Mouse (Mus musculus) kidney, postnatal 0 days (tissue): Measurements from ENCODE around the gene Serf1. TPM values are rescaled to one million over a fixed set of nuclear protein-coding genes. Genes with fewer than 3 reads are reported as not detected.

Experiments used
- ATAC-seq: fragments of 200-750 bp; cut with Nextera tagmentation; replicated peaks from 2 replicates; pipeline ENCODE4 v1.8.0; 2017; ENCODE audit warnings: low read depth, moderate number of reproducible peaks, moderate TSS enrichment, moderate library complexity; ENCODE audit not compliant: low FRiP score
- DNase-seq: peaks from one replicate; pipeline ENCODE4 v3.0.0-alpha.2; 2016; ENCODE audit warnings: low spot score
- H3K27ac ChIP-seq: fragments of 300-500 bp; sonication (generic); 2 replicates; pipeline ENCODE4 v1.5.1; 2014; ENCODE audit warnings: mild to moderate bottlenecking
- H3K27me3 ChIP-seq: fragments of 300-500 bp; sonication (generic); 2 replicates; pipeline ENCODE4 v1.6.1; 2014; ENCODE audit warnings: low read length, mixed read lengths; ENCODE audit not compliant: insufficient read depth
- H3K36me3 ChIP-seq: fragments of 300-500 bp; sonication (generic); 2 replicates; pipeline ENCODE4 v1.6.1; 2014; ENCODE audit warnings: low read length, mixed read lengths; ENCODE audit not compliant: insufficient read depth
- H3K4me1 ChIP-seq: fragments of 300-500 bp; sonication (generic); replicated peaks from 2 replicates; pipeline ENCODE4 v1.6.1; 2014; ENCODE audit warnings: antibody characterized with exemption, low read length, mixed read lengths; ENCODE audit not compliant: insufficient read depth
- H3K4me2 ChIP-seq: fragments of 300-500 bp; sonication (generic); 2 replicates; pipeline ENCODE4 v1.6.1; 2014; ENCODE audit warnings: mild to moderate bottlenecking, low read length, moderate library complexity, mixed read lengths
- H3K4me3 ChIP-seq: fragments of 300-500 bp; sonication (generic); replicated peaks from 2 replicates; pipeline ENCODE4 v1.5.1; 2014; ENCODE audit warnings: low read depth, low read length
- H3K9ac ChIP-seq: fragments of 300-500 bp; sonication (generic); 2 replicates; pipeline ENCODE4 v1.6.1; 2014; ENCODE audit warnings: low read depth, low read length
- H3K9me3 ChIP-seq: fragments of 300-500 bp; sonication (generic); replicated peaks from 2 replicates; pipeline ENCODE4 v1.6.1; 2016; ENCODE audit warnings: low read length, inconsistent platforms, mixed read lengths
- CTCF ChIP-seq: IDR thresholded peaks from 2 replicates; pipeline ENCODE4 v1.5.1; 2016; ENCODE audit warnings: antibody characterized with exemption, low read depth, mild to moderate bottlenecking, moderate library complexity
- WGBS: fragments of 180-500 bp; shearing (Covaris S2); extraction: QIAGEN DNeasy Blood & Tissue Kit; methylation state at CpG from one replicate; pipeline ENCODE4 v1.1.7; 2014; 5-methylcytosine and 5-hydroxymethylcytosine counted together
- polyA plus RNA-seq: library from polyadenylated mRNA; unstranded; fragments of >200 nt; fragmentation: Nextera tagmentation; extraction: Ambion mirVana; gene quantifications from 2 replicates; pipeline ENCODE4 v1.2.1, GENCODE M21; 2015

The Serf1 gene
- polyA plus RNA-seq, 1 experiment from 2014 or later = 216 TPM

DNA sequence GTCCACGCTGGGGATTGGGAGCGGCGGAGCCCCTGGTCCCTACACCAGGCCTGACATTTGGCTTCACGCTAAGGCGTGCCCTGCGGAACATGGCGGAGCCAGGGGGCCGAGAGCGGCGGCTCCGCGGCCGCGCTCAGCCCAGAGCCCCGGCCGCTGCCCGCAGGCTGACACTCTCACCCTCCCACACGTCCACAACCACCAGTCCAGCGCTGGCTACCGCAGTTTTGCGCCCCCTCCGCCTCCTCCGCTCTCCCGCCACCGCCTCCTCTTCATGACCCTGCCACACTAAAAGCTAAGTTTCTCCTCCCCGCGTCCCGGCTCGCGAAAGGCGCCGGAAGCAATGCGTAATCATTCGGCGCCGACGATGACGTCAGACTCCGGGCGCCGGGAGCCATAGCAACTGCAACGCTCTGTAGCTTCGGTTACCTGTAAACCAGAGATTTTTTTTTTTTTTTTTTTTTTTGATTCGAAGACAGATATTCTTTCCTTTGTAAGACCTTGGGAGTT lies 4.0 kb upstream of the Serf1 start, which contains the start of gene Bdp1:
Bdp1 (minus strand) TSS at position 323 of the 507 bp plus-strand sequence.
- H3K36me3 ChIP-seq = no peaks in the 10 kb centered on the region; the same call in 1 of the 2 replicates
- peak within 1 kb of the TSS; percentile 95 for H3K4me3 ChIP-seq
- under 1% methylated on average over 43 of the region's 44 CpGs for WGBS
- ATAC-seq = peak; percentile 78
- no peak for TF ChIP-seq CTCF
- DNase-seq = peak; percentile 93
- H3K9ac ChIP-seq = peak within 1 kb of the TSS; percentile 88
- peak within 1 kb of the TSS; percentile 90 for H3K27ac ChIP-seq
- no peaks in the 10 kb centered on the region for H3K27me3 ChIP-seq
- 0 out of 2 replicates have a peak, but pooled peaks cover 11% of the 10 kb centered on the region for H3K4me1 ChIP-seq
- H3K9me3 ChIP-seq = no peaks in the 10 kb centered on the region
- peak within 1 kb of the TSS; percentile 71 for H3K4me2 ChIP-seq

DNA sequence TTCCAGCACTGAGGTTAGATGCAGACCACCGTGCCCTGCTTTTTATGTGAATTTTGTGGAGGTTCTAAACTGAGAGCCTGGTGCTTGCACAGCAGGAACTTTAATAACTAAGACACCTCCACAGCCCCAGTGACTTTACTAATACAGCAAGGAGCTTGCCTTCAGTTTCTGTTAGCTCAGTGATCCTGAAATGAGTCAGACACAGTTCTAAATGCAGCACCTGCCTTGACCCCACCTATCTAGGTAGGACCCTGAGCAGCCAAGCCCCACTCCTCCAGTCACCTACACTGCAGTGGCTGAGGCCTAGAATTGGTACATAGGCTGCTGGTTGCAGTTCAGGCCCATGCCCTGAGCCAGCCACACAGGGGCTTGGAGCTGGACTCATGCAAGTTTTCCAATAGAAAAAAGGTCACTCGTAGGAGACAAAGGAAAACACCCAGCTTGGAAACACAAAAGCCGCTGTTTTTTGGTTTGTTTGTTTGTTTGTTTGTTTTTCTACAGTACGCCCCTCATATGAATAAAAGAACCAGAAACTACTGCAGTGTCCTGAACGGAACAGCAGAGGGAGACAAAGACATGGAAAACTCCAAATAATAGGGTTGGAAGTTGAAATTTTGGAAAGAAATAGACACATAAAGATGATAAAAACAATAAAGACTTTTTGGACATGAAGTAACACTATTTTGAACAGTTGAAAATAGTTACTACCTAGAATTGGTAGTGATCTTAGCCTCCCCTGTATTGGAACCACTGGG lies 4.6 kb downstream of the Serf1 start:
- Histone ChIP-seq H3K4me1 (0 out of 2 replicates have a peak, but pooled peaks cover 8% of the 10 kb centered on the region), H3K36me3 (peaks cover 3% of the 10 kb centered on the region; the same call in 1 of the 2 replicates), H3K4me2 (no peak overlapping the region), H3K9me3 (no peaks in the 10 kb centered on the region), H3K9ac (no peak overlapping the region), H3K27me3 (no peaks in the 10 kb centered on the region), H3K4me3 (no peak overlapping the region), H3K27ac (no peak overlapping the region)
- 45% methylated on average over 5 of the region's 5 CpGs for WGBS
- peak; percentile 53 for DNase-seq
- ATAC-seq = no peak
- peak; percentile 76 for TF ChIP-seq CTCF

DNA sequence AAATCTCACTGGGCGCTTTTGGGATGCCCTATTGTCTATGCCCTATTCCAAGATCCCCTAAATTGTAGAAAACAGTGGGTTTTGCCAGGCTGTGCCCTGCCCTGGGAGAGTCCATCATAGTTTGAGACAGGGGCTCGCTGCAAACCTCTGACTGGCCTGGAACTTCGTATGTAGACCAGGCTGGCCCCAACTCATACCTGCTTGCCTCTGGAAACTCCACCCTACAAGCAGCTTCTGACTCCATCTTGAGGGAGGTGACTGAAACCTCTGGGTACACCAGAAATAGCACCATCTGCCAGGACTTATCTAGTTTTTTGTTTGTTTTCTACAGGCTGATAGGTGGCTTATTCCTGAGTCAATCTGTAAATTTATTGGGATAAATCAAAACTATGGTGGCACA lies 16.2 kb downstream of the Serf1 start:
- Histone ChIP-seq H3K9me3 (no peaks in the 10 kb centered on the region), H3K9ac (peak overlapping the region; percentile 87; the same call in 1 of the 2 replicates), H3K4me1 (peaks cover 10% of the 10 kb centered on the region), H3K27ac (no peak overlapping the region), H3K4me2 (peak overlapping the region; percentile 73), H3K27me3 (no peaks in the 10 kb centered on the region), H3K4me3 (peak overlapping the region; percentile 96), H3K36me3 (peaks cover 12% of the 10 kb centered on the region)
- 82% methylated on average over 3 of the region's 3 CpGs for WGBS
- no peak for ATAC-seq
- TF ChIP-seq CTCF = no peak
- no peak for DNase-seq

DNA sequence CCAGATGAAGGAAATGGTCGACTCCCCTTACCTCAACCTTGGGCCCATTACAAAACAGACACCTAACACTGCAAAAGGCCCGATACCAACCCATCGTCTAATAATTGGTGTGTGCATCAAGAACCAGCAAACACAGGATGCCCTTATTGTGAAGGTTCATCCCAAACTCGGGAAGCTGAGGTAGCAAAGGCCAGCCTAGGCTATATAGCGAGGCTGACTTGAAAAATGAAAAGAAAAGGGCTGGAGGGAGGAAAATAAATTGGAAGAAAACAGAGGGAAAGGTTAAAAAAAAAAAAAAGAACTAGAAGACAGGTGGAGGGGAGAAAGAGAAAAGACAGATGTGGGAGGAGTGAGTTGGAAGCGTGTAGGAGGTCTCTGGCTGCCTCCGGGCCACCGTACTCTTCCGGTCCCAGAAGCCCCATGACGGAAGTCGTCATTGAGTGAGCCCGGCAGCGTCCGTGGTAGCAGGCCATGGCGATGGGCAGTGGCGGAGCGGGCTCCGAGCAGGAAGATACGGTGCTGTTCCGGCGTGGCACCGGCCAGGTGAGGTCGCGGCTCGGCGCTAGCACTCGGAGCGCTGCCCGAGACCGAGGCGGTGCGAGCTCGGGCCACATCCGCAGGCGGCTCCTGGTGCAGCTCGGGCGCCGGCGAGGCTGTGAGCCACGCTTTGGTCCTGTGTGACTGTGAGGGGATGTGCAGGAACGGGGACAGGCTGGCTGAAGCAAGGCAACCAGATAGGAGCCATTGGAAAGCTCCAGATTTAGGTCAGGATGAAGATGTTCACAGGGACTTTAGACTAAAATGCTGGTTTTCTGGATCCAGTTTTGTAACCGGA lies 16.8 kb downstream of the Serf1 start, which contains the start of gene Smn1:
Smn1 (plus strand) TSS at position 430 of the 835 bp plus-strand sequence.
- Histone ChIP-seq H3K4me1 (peaks cover 10% of the 10 kb centered on the region), H3K4me3 (peak within 1 kb of the TSS; percentile 96), H3K4me2 (peak within 1 kb of the TSS; percentile 73), H3K27ac (peak within 1 kb of the TSS; percentile 62; the same call in 1 of the 2 replicates), H3K27me3 (no peaks in the 10 kb centered on the region), H3K36me3 (peaks cover 15% of the 10 kb centered on the region), H3K9ac (peak within 1 kb of the TSS; percentile 87), H3K9me3 (no peaks in the 10 kb centered on the region)
- no peak for TF ChIP-seq CTCF
- DNase-seq (peak; percentile 96), ATAC-seq (peak; percentile 98)
- 6% methylated on average over 42 of the region's 42 CpGs for WGBS

DNA sequence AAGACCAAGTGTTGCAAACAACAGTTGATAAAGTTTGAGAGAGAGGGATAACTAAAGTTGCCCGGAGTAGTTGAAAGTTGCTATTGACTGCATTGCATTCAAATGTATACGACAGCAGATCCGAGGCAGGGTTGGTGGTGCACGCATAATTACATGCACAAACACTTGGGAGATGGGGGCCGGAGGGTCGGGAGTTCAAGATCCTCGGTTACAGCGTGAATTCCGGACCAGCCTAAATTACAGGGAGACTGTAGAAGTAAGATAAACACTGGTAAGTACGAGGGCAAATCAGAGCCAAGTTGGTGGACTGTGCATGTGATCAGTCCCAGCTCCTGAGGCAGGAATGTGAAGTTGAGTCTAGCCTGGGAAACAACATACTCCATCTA lies 17.4 kb downstream of the Serf1 start:
- DNase-seq (no peak), ATAC-seq (peak; percentile 59)
- 2% methylated on average over 10 of the region's 10 CpGs for WGBS
- Histone ChIP-seq H3K27me3 (no peaks in the 10 kb centered on the region), H3K4me3 (peak overlapping the region; percentile 96), H3K9me3 (no peaks in the 10 kb centered on the region), H3K4me2 (peak overlapping the region; percentile 73), H3K4me1 (peaks cover 10% of the 10 kb centered on the region), H3K27ac (no peak overlapping the region), H3K36me3 (peaks cover 15% of the 10 kb centered on the region), H3K9ac (peak overlapping the region; percentile 87)
- TF ChIP-seq CTCF = no peak

DNA sequence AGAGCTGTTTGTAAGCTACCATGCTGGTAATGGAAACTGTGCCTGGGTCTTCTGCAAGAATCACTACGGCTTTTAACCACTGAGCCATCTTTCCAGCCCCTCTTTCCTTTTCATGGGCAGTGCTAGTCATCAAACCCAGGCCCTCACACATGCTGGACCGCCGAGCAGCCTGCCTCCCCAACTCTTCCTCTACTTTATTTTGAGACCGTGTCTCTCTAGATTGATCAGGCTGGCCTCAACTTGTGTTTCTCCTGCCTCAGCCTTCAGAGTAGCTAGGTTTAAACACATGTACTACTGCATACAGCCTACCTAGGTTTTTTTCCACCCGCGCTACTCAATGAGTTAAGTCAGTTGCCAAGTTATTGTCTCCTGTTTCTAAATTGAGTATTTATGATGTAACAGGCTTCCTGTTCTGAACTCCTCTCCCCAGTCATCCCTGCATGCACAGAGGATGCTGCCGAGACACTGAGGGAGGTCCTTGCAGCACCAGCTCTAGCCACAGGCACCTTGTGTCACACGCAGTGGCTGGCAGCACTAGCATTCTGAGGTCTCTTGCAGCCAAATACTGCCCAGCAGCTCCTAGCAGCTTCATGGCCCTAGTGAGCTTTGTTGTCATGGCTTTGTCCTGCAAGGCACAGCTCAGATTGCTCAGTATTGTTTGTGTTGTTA lies 34.0 kb downstream of the Serf1 start:
- ATAC-seq (no peak), DNase-seq (no peak)
- H3K36me3 ChIP-seq = peaks cover 14% of the 10 kb centered on the region
- H3K9ac ChIP-seq = no peak overlapping the region
- TF ChIP-seq CTCF = no peak
- H3K4me2 ChIP-seq = no peak overlapping the region
- no peak overlapping the region for H3K4me3 ChIP-seq
- no peak overlapping the region for H3K27ac ChIP-seq
- H3K4me1 ChIP-seq = no peaks in the 10 kb centered on the region
- 77% methylated on average over 8 of the region's 8 CpGs for WGBS
- H3K9me3 ChIP-seq = no peaks in the 10 kb centered on the region
- no peaks in the 10 kb centered on the region for H3K27me3 ChIP-seq
